Mouse (Mus musculus) neural tube, embryonic 12.5 days (tissue): Measurements from ENCODE around the gene Mical2. TPM values are rescaled to one million over a fixed set of nuclear protein-coding genes. Genes with fewer than 3 reads are reported as not detected.

Source experiments
- ATAC-seq: fragments of 200-750 bp; cut with Nextera tagmentation; 2 replicates; pipeline ENCODE4 v1.8.0; 2017; ENCODE audit warnings: low read depth, mild to moderate bottlenecking, moderate TSS enrichment, moderate library complexity; ENCODE audit not compliant: low FRiP score
- H3K27ac ChIP-seq: fragments of 300-500 bp; sonication (generic); 2 replicates; pipeline ENCODE4 v1.5.1; 2016
- H3K27me3 ChIP-seq: fragments of 300-500 bp; sonication (generic); replicated peaks from 2 replicates; pipeline ENCODE4 v1.6.1; 2016; ENCODE audit warnings: mild to moderate bottlenecking
- H3K36me3 ChIP-seq: fragments of 300-500 bp; sonication (generic); 2 replicates; pipeline ENCODE4 v1.6.1; 2016; ENCODE audit warnings: mild to moderate bottlenecking
- H3K4me1 ChIP-seq: fragments of 300-500 bp; sonication (generic); 2 replicates; pipeline ENCODE4 v1.6.1; 2016
- H3K4me2 ChIP-seq: fragments of 300-500 bp; sonication (generic); replicated peaks from 2 replicates; pipeline ENCODE4 v1.6.1; 2016; ENCODE audit warnings: mild to moderate bottlenecking
- H3K4me3 ChIP-seq: fragments of 300-500 bp; sonication (generic); 2 replicates; pipeline ENCODE4 v1.5.1; 2016
- H3K9ac ChIP-seq: fragments of 300-500 bp; sonication (generic); 2 replicates; pipeline ENCODE4 v1.6.1; 2016; ENCODE audit warnings: mild to moderate bottlenecking
- H3K9me3 ChIP-seq: fragments of 300-500 bp; sonication (generic); 2 replicates; pipeline ENCODE4 v1.6.1; 2016; ENCODE audit warnings: mild to moderate bottlenecking
- WGBS: fragments of 180-500 bp; shearing (Covaris S2); methylation state at CpG from one replicate; pipeline ENCODE4 v1.1.7; 2016; 5-methylcytosine and 5-hydroxymethylcytosine counted together
- polyA plus RNA-seq: library from polyadenylated mRNA; unstranded; fragments of >200 nt; fragmentation: Nextera tagmentation; extraction: Ambion mirVana; gene quantifications from 2 replicates; pipeline ENCODE4 v1.2.1, GENCODE M21; 2016

Mical2 gene
- 1.4 and 2.0 TPM in 2 replicates for polyA plus RNA-seq

- peak within 1 kb of the TSS; percentile 47; the same call in 1 of the 2 replicates for H3K9ac ChIP-seq
- peaks cover 25% of the 10 kb centered on the region for H3K27me3 ChIP-seq
- peak within 1 kb of the TSS; percentile 85 for H3K4me2 ChIP-seq
- no peaks in the 10 kb centered on the region; the same call in 1 of the 2 replicates for H3K9me3 ChIP-seq
- no peak within 1 kb of the TSS for H3K27ac ChIP-seq
- H3K4me1 ChIP-seq, result peaks cover 15% of the 10 kb centered on the region
- peak; percentile 97 for ATAC-seq
- H3K4me3 ChIP-seq, result peak within 1 kb of the TSS; percentile 47
- under 1% methylated on average over 53 of the region's 53 CpGs for WGBS
- no peaks in the 10 kb centered on the region for H3K36me3 ChIP-seq
Observed at GRCm38 (mm10) chr7:112225615-112226262, at the start of gene Mical2. Gene Mical2, plus strand, starts transcription at chr7:112225856.

- Histone ChIP-seq H3K27me3 (no peaks in the 10 kb centered on the region), H3K4me2 (no peak overlapping the region), H3K4me3 (no peak overlapping the region), H3K36me3 (no peaks in the 10 kb centered on the region), H3K9ac (no peak overlapping the region), H3K4me1 (0 out of 2 replicates have a peak, but pooled peaks cover 3% of the 10 kb centered on the region), H3K9me3 (no peaks in the 10 kb centered on the region), H3K27ac (no peak overlapping the region)
- 83% methylated on average over 2 of the region's 2 CpGs for WGBS
- no peak for ATAC-seq
Observed at GRCm38 (mm10) chr7:112176627-112177026, 49.0 kb upstream of the Mical2 start.

- H3K27ac ChIP-seq, result no peak overlapping the region
- ATAC-seq, result peak; percentile 77
- H3K4me2 ChIP-seq, result peak overlapping the region; percentile 38
- WGBS, result 15% methylated on average over 7 of the region's 10 CpGs
- no peaks in the 10 kb centered on the region for H3K27me3 ChIP-seq
- no peaks in the 10 kb centered on the region for H3K4me1 ChIP-seq
- H3K36me3 ChIP-seq, result no peaks in the 10 kb centered on the region
- no peak overlapping the region for H3K4me3 ChIP-seq
- H3K9me3 ChIP-seq, result no peaks in the 10 kb centered on the region
- no peak overlapping the region for H3K9ac ChIP-seq
Observed at GRCm38 (mm10) chr7:112180235-112180705, 45.4 kb upstream of the Mical2 start.

- Histone ChIP-seq H3K27ac (no peak overlapping the region), H3K4me1 (no peaks in the 10 kb centered on the region), H3K27me3 (no peaks in the 10 kb centered on the region), H3K9ac (no peak overlapping the region), H3K4me2 (no peak overlapping the region), H3K9me3 (no peaks in the 10 kb centered on the region), H3K4me3 (no peak overlapping the region), H3K36me3 (no peaks in the 10 kb centered on the region)
- peak; percentile 64 for ATAC-seq
- 38% methylated on average over 5 of the region's 5 CpGs for WGBS
Observed at GRCm38 (mm10) chr7:112183258-112183841, 42.3 kb upstream of the Mical2 start.

GRCm38 (mm10) chr7:112184519-112185225 is 41.0 kb upstream of the Mical2 start:
- Histone ChIP-seq H3K9me3 (no peaks in the 10 kb centered on the region), H3K27me3 (no peaks in the 10 kb centered on the region), H3K27ac (no peak overlapping the region), H3K36me3 (no peaks in the 10 kb centered on the region), H3K4me2 (no peak overlapping the region), H3K4me1 (no peaks in the 10 kb centered on the region), H3K4me3 (no peak overlapping the region), H3K9ac (no peak overlapping the region)
- 85% methylated on average over 6 of the region's 6 CpGs for WGBS
- no peak for ATAC-seq

GRCm38 (mm10) chr7:112185226-112185745 is 40.4 kb upstream of the Mical2 start:
- 74% methylated on average over 9 of the region's 9 CpGs for WGBS
- H3K36me3 ChIP-seq, result no peaks in the 10 kb centered on the region
- H3K27ac ChIP-seq, result no peak overlapping the region
- no peak overlapping the region for H3K4me3 ChIP-seq
- no peak for ATAC-seq
- no peaks in the 10 kb centered on the region for H3K27me3 ChIP-seq
- no peak overlapping the region for H3K9ac ChIP-seq
- no peaks in the 10 kb centered on the region for H3K9me3 ChIP-seq
- no peaks in the 10 kb centered on the region for H3K4me1 ChIP-seq
- no peak overlapping the region for H3K4me2 ChIP-seq

GRCm38 (mm10) chr7:112186871-112187270 is 38.8 kb upstream of the Mical2 start:
- ATAC-seq, result no peak
- no peaks in the 10 kb centered on the region for H3K9me3 ChIP-seq
- H3K36me3 ChIP-seq, result no peaks in the 10 kb centered on the region
- no peak overlapping the region for H3K4me2 ChIP-seq
- no peaks in the 10 kb centered on the region for H3K27me3 ChIP-seq
- H3K27ac ChIP-seq, result no peak overlapping the region
- no peak overlapping the region for H3K4me3 ChIP-seq
- H3K4me1 ChIP-seq, result no peaks in the 10 kb centered on the region
- 87% methylated on average over 7 of the region's 7 CpGs for WGBS
- H3K9ac ChIP-seq, result no peak overlapping the region

- no peak for ATAC-seq
- 60% methylated on average over 13 of the region's 13 CpGs for WGBS
- Histone ChIP-seq H3K4me2 (no peak overlapping the region), H3K4me3 (no peak overlapping the region), H3K9ac (no peak overlapping the region), H3K36me3 (no peaks in the 10 kb centered on the region), H3K27me3 (no peaks in the 10 kb centered on the region), H3K9me3 (no peaks in the 10 kb centered on the region), H3K27ac (no peak overlapping the region), H3K4me1 (no peaks in the 10 kb centered on the region)
Observed at GRCm38 (mm10) chr7:112187536-112188459, 37.9 kb upstream of the Mical2 start.

GRCm38 (mm10) chr7:112192237-112192636 is 33.4 kb upstream of the Mical2 start:
- no peak for ATAC-seq
- no peaks in the 10 kb centered on the region for H3K4me1 ChIP-seq
- no peaks in the 10 kb centered on the region for H3K36me3 ChIP-seq
- no peak overlapping the region for H3K4me2 ChIP-seq
- no peaks in the 10 kb centered on the region for H3K9me3 ChIP-seq
- 85% methylated on average over 4 of the region's 4 CpGs for WGBS
- no peak overlapping the region for H3K4me3 ChIP-seq
- H3K27ac ChIP-seq, result no peak overlapping the region
- no peaks in the 10 kb centered on the region for H3K27me3 ChIP-seq
- no peak overlapping the region for H3K9ac ChIP-seq

GRCm38 (mm10) chr7:112192778-112193177 is 32.9 kb upstream of the Mical2 start:
- Histone ChIP-seq H3K9me3 (no peaks in the 10 kb centered on the region), H3K4me3 (no peak overlapping the region), H3K9ac (no peak overlapping the region), H3K27me3 (no peaks in the 10 kb centered on the region), H3K36me3 (no peaks in the 10 kb centered on the region), H3K4me1 (no peaks in the 10 kb centered on the region), H3K4me2 (no peak overlapping the region), H3K27ac (no peak overlapping the region)
- WGBS, result 88% methylated on average over 5 of the region's 5 CpGs
- no peak for ATAC-seq

GRCm38 (mm10) chr7:112194286-112194685 is 31.4 kb upstream of the Mical2 start:
- H3K27ac ChIP-seq, result no peak overlapping the region
- H3K27me3 ChIP-seq, result no peaks in the 10 kb centered on the region
- no peaks in the 10 kb centered on the region for H3K36me3 ChIP-seq
- 82% methylated on average over 5 of the region's 5 CpGs for WGBS
- no peak overlapping the region for H3K4me3 ChIP-seq
- no peaks in the 10 kb centered on the region for H3K9me3 ChIP-seq
- H3K9ac ChIP-seq, result no peak overlapping the region
- ATAC-seq, result no peak
- no peaks in the 10 kb centered on the region for H3K4me1 ChIP-seq
- no peak overlapping the region for H3K4me2 ChIP-seq
